Mouse (Mus musculus) CH12.LX (cell line): ENCODE data around the gene Kif26b. TPM values are rescaled to one million over a fixed set of nuclear protein-coding genes. Genes with fewer than 3 reads are reported as not detected.

Experiments used
- DNase-seq: peaks from one replicate; pipeline ENCODE4 v3.0.0-alpha.2; 2013; ENCODE audit errors: extremely low read depth
- H3K27ac ChIP-seq: 2 replicates; pipeline ENCODE4 v1.5.1; 2012; ENCODE audit warnings: low read depth, mild to moderate bottlenecking, control low read depth, moderate library complexity; ENCODE audit not compliant: insufficient read depth
- H3K27me3 ChIP-seq: replicated peaks from 2 replicates; pipeline ENCODE3; 2012; ENCODE audit warnings: inconsistent platforms
- H3K36me3 ChIP-seq, 2 experiments: replicated peaks in 1 of 2; 2 replicates each; pipeline versions ENCODE3 to v1.6.1; 2012; ENCODE audit warnings: inconsistent platforms in 1 of 2, low read length in 1 of 2, mild to moderate bottlenecking in 1 of 2, mixed read lengths in 1 of 2, moderate library complexity in 1 of 2; ENCODE audit not compliant: control insufficient read depth in 1 of 2, insufficient read depth in 1 of 2
- H3K4me1 ChIP-seq, 2 experiments: 2 replicates each; pipeline ENCODE4 v1.6.1; 2012; ENCODE audit warnings: inconsistent platforms in 1 of 2, moderate library complexity in 1 of 2; ENCODE audit not compliant: insufficient read depth in 2 of 2, control insufficient read depth in 1 of 2
- H3K4me2 ChIP-seq: 2 replicates; pipeline ENCODE4 v1.6.1; 2012; ENCODE audit warnings: low read depth, mild to moderate bottlenecking, control low read depth; ENCODE audit not compliant: poor library complexity, insufficient read depth, severe bottlenecking
- H3K4me3 ChIP-seq, 3 experiments: fragments of 150-350 bp in 1 of 3; sonication (generic) in 1 of 3; replicated peaks in 1 of 3; 2 replicates each; pipeline versions ENCODE3 to v1.5.1; 2011 to 2012; ENCODE audit warnings: low read depth in 2 of 3, low read length in 2 of 3, mild to moderate bottlenecking in 2 of 3, moderate library complexity in 2 of 3, control low read depth in 1 of 3, improper control_type of control experiment in 1 of 3, inconsistent platforms in 1 of 3, mixed read lengths in 1 of 3; ENCODE audit not compliant: poor library complexity in 1 of 3
- H3K79me2 ChIP-seq: replicated peaks from 2 replicates; pipeline ENCODE4 v1.6.1; 2012; ENCODE audit warnings: mild to moderate bottlenecking, moderate library complexity; ENCODE audit not compliant: control insufficient read depth, poor library complexity, insufficient read depth, severe bottlenecking; ENCODE audit errors: extremely low read depth
- H3K9ac ChIP-seq: 2 replicates; pipeline ENCODE4 v1.6.1; 2012; ENCODE audit warnings: low read depth, mild to moderate bottlenecking, control low read depth, moderate library complexity; ENCODE audit not compliant: insufficient read depth
- H3K9me3 ChIP-seq: replicated peaks from 2 replicates; pipeline ENCODE3; 2012; ENCODE audit warnings: low read length, inconsistent platforms, mixed read lengths
- CHD1 ChIP-seq: IDR thresholded peaks from 2 replicates; pipeline ENCODE4 v1.6.1; 2012; ENCODE audit warnings: low read depth, low read length, improper control_type of control experiment, inconsistent platforms
- E2F4 ChIP-seq: IDR thresholded peaks from 2 replicates; pipeline ENCODE4 v1.6.1; 2011; ENCODE audit warnings: low read depth, low read length, improper control_type of control experiment; ENCODE audit not compliant: insufficient replicate concordance
- ELF1 ChIP-seq: IDR thresholded peaks from 2 replicates; pipeline ENCODE4 v1.6.1; 2014; ENCODE audit warnings: low read depth, mild to moderate bottlenecking, inconsistent platforms, low read length, improper control_type of control experiment
- GABPA ChIP-seq: IDR thresholded peaks from 2 replicates; pipeline ENCODE4 v1.6.1; 2012; ENCODE audit warnings: low read depth, low read length, improper control_type of control experiment, inconsistent platforms; ENCODE audit not compliant: insufficient replicate concordance
- JUN ChIP-seq: IDR thresholded peaks from 2 replicates; pipeline ENCODE4 v1.6.1; 2011; ENCODE audit warnings: low read depth, mild to moderate bottlenecking, low read length, improper control_type of control experiment, moderate library complexity; ENCODE audit not compliant: insufficient read depth
- MAFK ChIP-seq: IDR thresholded peaks from 2 replicates; pipeline ENCODE4 v1.6.1; 2011; ENCODE audit warnings: low read length, improper control_type of control experiment; ENCODE audit not compliant: insufficient replicate concordance
- MAZ ChIP-seq: IDR thresholded peaks from 2 replicates; pipeline ENCODE4 v1.6.1; 2012; ENCODE audit warnings: low read depth, mild to moderate bottlenecking, inconsistent platforms, low read length, improper control_type of control experiment, moderate library complexity
- MEF2A ChIP-seq: IDR thresholded peaks from 2 replicates; pipeline ENCODE4 v1.6.1; 2014; ENCODE audit warnings: low read depth, mild to moderate bottlenecking, inconsistent platforms, low read length, improper control_type of control experiment, borderline replicate concordance
- MXI1 ChIP-seq: IDR thresholded peaks from 2 replicates; pipeline ENCODE4 v1.6.1; 2011; ENCODE audit warnings: mild to moderate bottlenecking, low read depth, low read length, improper control_type of control experiment
- MYC ChIP-seq: IDR thresholded peaks from 2 replicates; pipeline ENCODE4 v1.6.1; 2011; ENCODE audit warnings: low read depth, mild to moderate bottlenecking, improper control_type of control experiment, low read length
- NELFE ChIP-seq: IDR thresholded peaks from 2 replicates; pipeline ENCODE4 v1.6.1; 2011; ENCODE audit warnings: low read depth, low read length, improper control_type of control experiment
- NRF1 ChIP-seq: IDR thresholded peaks from 2 replicates; pipeline ENCODE4 v1.6.1; 2014; ENCODE audit warnings: low read depth, mild to moderate bottlenecking, inconsistent platforms, low read length, improper control_type of control experiment, moderate library complexity
- PAX5 ChIP-seq: IDR thresholded peaks from 2 replicates; pipeline ENCODE4 v1.6.1; 2012; ENCODE audit warnings: low read length, inconsistent platforms, mixed read lengths
- POLR2AphosphoS2 ChIP-seq: IDR thresholded peaks from 2 replicates; pipeline ENCODE4 v1.6.1; 2011; ENCODE audit warnings: low read depth, low read length, improper control_type of control experiment
- RCOR1 ChIP-seq: conservative IDR thresholded peaks from 2 replicates; pipeline ENCODE4 v1.6.1; 2012; ENCODE audit warnings: low read depth, mild to moderate bottlenecking, inconsistent platforms, low read length, improper control_type of control experiment
- SIN3A ChIP-seq: IDR thresholded peaks from 2 replicates; pipeline ENCODE4 v1.6.1; 2012; ENCODE audit warnings: low read length, improper control_type of control experiment, inconsistent platforms
- TCF12 ChIP-seq: IDR thresholded peaks from 2 replicates; pipeline ENCODE4 v1.6.1; 2014; ENCODE audit warnings: low read depth, mild to moderate bottlenecking, inconsistent platforms, low read length, improper control_type of control experiment
- UBTF ChIP-seq: IDR thresholded peaks from 2 replicates; pipeline ENCODE4 v1.6.1; 2012; ENCODE audit warnings: low read depth, mild to moderate bottlenecking, inconsistent platforms, low read length, improper control_type of control experiment, moderate library complexity
- USF2 ChIP-seq: conservative IDR thresholded peaks from 2 replicates; pipeline ENCODE4 v1.6.1; 2011; ENCODE audit warnings: low read depth, low read length, improper control_type of control experiment
- ZNF384 ChIP-seq: IDR thresholded peaks from 2 replicates; pipeline ENCODE4 v1.6.1; 2012; ENCODE audit warnings: low read depth, low read length, improper control_type of control experiment, inconsistent platforms
- dilution Hi-C: fragments of 300-500 bp; cut with MboI; formaldehyde crosslinking; loops from 2 replicates; pipeline ENCODE4 v1.14.3; 2020; ENCODE audit warnings: low sequenced_read_pairs; ENCODE audit not compliant: extremely low pct_unique_long_range_greater_than_20kb, extremely low pct_ligation_motif_present
- in situ Hi-C: fragments of 300-500 bp; cut with MboI; formaldehyde crosslinking; loops from 3 replicates; pipeline ENCODE4 v1.14.3; 2019; ENCODE audit warnings: low sequenced_read_pairs, low pct_ligation_motif_present, low pct_unique_long_range_greater_than_20kb, mixed read lengths
- polyA plus RNA-seq: library from polyadenylated mRNA; unstranded; fragments of >175 nt; gene quantifications from 2 replicates; pipeline ENCODE4 v1.2.1, GENCODE M21; 2012; ENCODE audit warnings: low read depth; ENCODE audit not compliant: insufficient read length
- total RNA-seq, 2 experiments: library from RNA; depleted of rRNA; stranded (reverse); fragments of 300-350 nt in 1 of 2; fragments of >200 nt in 1 of 2; gene quantifications; 2 replicates each; pipeline ENCODE4 v1.2.3; 2012 to 2014

The Kif26b gene
- total and polyA plus RNA-seq, 3 experiments = 0.09 TPM; not detected in 2

GRCm38 (mm10) chr1:178784043-178784442 is 255.1 kb downstream of the Kif26b start:
- H3K9ac ChIP-seq = no peak overlapping the region
- H3K36me3 ChIP-seq = no peaks in the 10 kb centered on the region
- peaks cover 0 to 8% of the 10 kb centered on the region in 2 experiments; a peak in 2 of 4 replicates for H3K4me1 ChIP-seq
- H3K27me3 ChIP-seq = no peaks in the 10 kb centered on the region
- TF ChIP-seq MAZ (no peak), NRF1 (no peak), ZNF384 (no peak), UBTF (no peak), CHD1 (no peak), MEF2A (no peak), ELF1 (no peak), E2F4 (no peak), TCF12 (no peak), POLR2AphosphoS2 (no peak), PAX5 (no peak), SIN3A (no peak), NELFE (no peak), RCOR1 (no peak), MYC (no peak), USF2 (no peak), JUN (no peak)
- H3K4me2 ChIP-seq = no peak overlapping the region
- no peak for DNase-seq
- dilution Hi-C loops = no loop called here
- no peaks in the 10 kb centered on the region for H3K9me3 ChIP-seq
- H3K79me2 ChIP-seq = no peaks in the 10 kb centered on the region
- no peak overlapping the region for H3K4me3 ChIP-seq
- H3K27ac ChIP-seq = no peak overlapping the region
- in situ Hi-C loops = no loop called here

DNA sequence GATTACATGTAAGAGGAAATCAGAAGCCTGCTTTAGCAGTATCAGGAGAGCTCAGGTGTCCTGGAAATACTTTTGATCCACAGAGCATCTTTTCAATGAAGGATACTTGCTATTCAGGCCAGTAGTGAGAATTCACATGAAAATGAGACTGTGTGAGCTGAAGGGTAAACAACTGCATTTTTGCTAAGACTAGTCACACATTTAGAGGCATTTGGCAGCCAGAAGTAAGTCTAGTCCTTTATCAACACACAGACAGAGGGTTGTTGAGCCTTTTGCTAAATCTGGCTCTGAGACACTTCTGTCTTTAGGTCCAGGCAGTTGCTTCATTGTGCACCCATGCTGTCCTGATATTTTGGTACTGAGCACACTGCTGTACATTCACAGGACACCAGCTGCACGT is 262.3 kb downstream of the Kif26b start:
- Histone ChIP-seq H3K9ac (no peak overlapping the region), H3K4me2 (no peak overlapping the region), H3K27me3 (no peaks in the 10 kb centered on the region), H3K79me2 (no peaks in the 10 kb centered on the region), H3K36me3 (no peaks in the 10 kb centered on the region), H3K4me3 (no peak overlapping the region), H3K9me3 (no peaks in the 10 kb centered on the region), H3K4me1 (peaks cover 0 to 8% of the 10 kb centered on the region in 2 experiments; a peak in 2 of 4 replicates), H3K27ac (no peak overlapping the region)
- TF ChIP-seq GABPA (no peak), MAFK (no peak), ELF1 (no peak), MXI1 (no peak)
- in situ Hi-C loops = no loop called here
- DNase-seq = no peak
- dilution Hi-C loops = no loop called here
